Mouse (Mus musculus) ovary, postnatal 10 days (tissue): ENCODE results near the gene Ehd2.

ENCODE experiments used
- DNase-seq: peaks from one replicate; pipeline ENCODE4 v3.0.0; 2022; ENCODE audit warnings: low spot score

Ehd2 gene

DNA sequence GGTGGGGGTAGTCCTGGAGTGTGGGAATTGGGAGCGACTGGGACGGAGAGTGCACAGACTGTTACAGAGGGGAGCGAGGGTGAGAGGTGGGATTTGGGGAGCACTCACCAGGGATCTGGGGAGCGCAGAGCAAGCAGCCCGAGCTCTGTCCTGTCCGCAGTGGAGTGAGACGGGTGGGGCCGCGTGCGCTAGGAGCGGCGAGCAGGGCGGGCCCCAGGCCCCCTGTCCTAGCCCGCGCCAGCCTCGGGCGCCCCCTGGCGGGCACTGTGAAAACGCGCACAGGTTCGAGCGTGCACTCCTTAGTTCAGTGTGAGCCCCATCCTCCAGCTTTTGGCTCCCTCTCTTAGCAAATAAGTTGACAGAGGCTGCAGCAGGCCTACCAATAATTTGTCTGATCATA lies at the start of gene Ehd2:
Gene Ehd2, minus strand, starts transcription at position 256 of the 400 bp plus-strand sequence.
- peak; percentile 79 for DNase-seq

DNA sequence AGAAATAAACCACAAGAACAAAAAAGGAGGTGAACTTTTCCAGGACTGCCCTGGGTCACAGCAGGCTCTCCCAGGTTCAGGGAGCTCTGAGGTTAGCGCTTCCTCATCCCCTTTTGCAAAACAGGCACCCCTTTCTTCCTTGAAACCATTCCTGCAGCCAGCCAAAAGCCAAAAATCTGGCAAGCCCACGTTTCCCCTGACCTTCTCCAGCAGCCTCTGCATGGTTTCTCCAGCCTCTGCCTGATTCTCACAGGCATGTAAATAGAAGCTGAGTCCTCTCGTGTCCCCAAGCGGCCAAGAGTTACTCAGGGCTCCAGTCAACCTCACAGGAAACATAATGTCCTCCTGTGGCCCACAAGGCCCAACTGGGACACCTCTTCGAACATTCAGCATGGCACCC lies 48.0 kb upstream of the Ehd2 start:
- DNase-seq, result no peak

GRCm38 (mm10) chr7:16014521-16015175 lies 47.3 kb upstream of the Ehd2 start:
- no peak for DNase-seq

DNA sequence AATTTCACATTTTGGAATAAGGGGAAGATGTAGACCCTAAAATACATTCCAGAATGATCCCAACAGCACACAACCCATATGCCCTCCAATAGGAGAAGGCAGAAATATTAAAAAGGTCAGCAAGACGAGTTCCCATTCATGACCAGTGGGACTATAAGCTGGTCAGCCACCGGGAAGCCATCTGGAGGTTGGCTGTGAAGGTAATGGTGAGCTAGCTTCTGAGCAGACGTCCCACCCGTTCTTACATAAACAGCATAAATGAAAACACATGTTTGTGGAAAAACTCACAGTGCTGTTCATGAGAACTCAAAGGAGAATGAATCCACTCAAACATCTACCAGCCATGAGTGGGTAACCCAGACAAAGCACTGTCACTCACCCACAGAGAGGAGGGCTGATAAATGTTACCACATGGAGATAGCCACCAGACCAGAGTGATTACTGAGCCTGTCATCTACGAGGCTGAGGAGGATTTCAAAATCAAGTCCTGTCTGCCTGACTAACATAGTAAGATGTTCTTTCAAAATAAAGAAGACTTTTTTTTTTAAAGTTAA lies 46.4 kb upstream of the Ehd2 start:
- DNase-seq, result no peak

GRCm38 (mm10) chr7:16012576-16013263 lies 45.4 kb upstream of the Ehd2 start:
- no peak for DNase-seq

GRCm38 (mm10) chr7:16011418-16012085 lies 44.2 kb upstream of the Ehd2 start:
- no peak for DNase-seq

DNA sequence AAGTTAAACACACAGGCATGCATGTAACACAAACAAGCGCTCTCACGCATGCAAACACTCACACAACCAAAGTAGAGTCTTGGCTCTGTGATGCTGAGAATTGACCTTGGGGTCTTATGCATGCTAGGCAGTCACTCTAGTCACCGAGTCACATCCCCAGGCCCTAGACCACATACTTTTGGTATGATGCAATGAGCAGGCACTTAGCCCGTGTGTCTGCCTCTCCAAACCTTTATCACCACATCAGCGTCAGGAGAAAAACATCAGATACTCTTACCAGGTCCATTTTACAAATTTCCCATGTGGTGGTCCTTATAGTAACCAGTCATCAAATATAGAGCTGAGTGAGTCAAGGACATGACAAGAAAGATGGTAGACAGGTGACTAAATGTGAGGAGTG lies 43.3 kb upstream of the Ehd2 start:
- DNase-seq, result no peak

GRCm38 (mm10) chr7:16009636-16010035 lies 42.3 kb upstream of the Ehd2 start:
- DNase-seq, result no peak

DNA sequence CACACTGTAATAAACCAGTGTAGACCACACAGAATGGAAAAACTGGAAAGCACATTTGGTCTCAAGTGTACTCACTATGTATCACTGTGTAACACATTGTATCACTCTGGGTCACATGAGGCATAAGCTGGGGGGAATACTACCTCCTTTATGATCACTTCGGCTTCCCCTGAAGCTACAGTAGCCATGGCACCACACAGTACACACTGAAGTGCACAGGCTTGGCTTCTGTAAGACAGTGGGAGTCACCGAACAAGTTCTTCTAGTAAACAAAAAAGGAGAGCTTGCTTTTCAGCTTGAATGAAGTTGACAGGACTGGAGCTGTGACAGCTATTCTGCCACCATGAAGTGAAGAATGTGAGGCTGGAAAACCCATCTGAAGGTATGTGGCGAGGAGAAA lies 37.7 kb upstream of the Ehd2 start:
- DNase-seq, result no peak

DNA sequence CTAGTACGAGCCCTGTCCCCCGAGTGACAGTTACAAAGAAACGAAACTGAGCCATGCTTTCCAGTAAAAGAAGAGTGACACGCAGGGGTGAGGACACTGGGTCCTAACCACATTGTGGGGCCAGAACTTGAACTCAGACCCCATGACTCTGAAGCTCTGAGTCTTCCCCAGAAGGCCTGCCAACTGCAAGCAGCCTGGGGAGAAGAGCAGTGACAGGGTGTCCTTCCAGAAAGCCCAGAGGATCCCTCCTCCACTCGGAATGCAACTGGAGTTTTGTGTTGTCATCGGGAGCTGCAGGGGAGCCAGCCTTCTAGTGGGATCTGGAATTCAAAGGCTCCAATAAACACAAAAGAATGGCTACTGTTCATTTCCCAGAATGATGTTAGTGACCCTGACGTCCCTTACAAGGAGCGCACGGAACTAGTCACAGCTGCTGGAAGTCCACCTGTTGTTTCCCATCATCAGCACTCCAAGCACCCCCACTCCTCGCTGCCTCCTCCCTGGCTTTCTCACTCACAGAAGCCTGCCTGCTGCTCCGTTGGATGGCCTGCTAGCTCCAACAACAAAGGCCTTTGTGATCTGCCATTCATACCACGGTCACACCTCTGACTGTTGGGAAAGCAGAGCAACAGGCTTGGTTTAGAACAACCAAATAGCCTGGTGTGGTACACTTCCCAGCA lies 37.0 kb upstream of the Ehd2 start:
- no peak for DNase-seq

DNA sequence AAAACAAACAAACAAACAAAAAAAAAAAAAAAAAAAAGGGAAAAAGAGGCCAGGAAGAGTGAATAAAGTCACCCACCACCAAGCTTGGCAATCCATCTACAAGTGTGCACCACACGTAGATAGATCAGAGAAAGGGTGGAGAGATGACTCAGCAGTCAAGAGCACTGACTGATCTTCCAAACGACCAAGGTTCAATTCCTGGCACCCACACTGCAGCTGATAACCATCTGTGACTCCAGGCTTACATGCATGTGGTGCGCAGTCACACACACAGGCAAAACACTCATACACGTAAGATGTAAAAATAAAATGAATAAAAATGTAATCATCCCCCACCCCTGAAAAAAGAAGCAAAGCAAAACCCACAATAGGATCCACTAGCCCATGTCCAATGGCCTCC lies 35.7 kb upstream of the Ehd2 start:
- DNase-seq, result no peak

DNA sequence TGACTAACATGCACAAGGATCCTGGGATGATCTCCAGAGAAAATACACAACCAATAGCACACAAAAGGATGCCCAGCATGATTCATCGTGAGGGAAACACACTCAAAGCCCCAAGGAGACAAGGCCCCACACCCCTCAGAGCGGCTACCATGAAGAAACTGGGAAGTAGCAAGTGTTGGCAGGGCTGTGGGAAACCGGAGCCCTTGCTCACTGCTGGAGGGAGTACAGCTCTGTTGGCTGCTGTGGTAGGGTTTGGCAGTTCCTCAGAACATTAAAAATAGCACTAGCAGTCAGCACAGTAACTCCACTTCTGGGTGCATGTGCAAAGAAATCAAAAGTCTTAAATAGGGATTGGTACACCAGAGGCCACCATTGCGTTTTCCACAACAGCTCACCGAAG lies 34.8 kb upstream of the Ehd2 start:
- no peak for DNase-seq

- DNase-seq, result no peak
These were observed 34.3 kb upstream of the Ehd2 start for GRCm38 (mm10) chr7:16001691-16002090.

GRCm38 (mm10) chr7:15993789-15994188 lies 26.4 kb upstream of the Ehd2 start:
- DNase-seq, result no peak

- DNase-seq, result no peak
These were observed 25.8 kb upstream of the Ehd2 start for GRCm38 (mm10) chr7:15993152-15993551.

- DNase-seq, result no peak
These were observed 24.4 kb upstream of the Ehd2 start for GRCm38 (mm10) chr7:15991764-15992163.

DNA sequence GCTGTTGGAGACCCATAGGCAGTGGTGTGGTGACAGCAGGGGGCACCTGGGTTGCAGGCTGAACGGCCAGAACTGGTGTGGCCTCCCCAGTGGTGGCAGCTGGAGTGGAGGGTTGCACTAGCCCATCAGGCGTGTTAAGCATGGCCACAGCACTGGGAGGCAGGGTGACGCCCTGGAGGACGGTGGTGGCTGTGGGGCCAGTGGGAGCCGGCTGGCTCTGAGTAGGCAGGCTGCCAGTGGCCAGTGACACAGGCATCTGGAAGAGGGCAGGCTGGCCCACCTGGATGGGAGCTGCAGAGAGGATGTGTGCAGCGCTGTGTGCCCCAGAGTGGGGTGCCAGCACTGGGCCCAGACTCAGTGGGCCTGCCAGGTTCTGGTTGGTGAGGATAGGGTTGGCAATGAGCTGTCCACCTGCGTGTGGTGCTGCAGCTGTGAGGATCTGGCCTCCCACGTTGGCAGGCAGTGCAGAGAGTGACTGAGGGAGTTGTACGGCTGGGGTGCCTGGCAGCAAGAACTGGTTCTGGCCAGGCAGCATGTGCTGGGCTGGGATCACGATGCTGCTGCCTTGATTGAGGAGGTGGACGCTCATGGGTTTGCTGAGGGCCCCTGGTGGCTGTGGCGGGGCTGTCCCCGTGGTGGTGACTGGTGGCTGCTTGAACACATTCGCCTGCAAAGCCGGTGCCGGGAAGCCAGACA lies 20.4 kb upstream of the Ehd2 start:
- no peak for DNase-seq

DNA sequence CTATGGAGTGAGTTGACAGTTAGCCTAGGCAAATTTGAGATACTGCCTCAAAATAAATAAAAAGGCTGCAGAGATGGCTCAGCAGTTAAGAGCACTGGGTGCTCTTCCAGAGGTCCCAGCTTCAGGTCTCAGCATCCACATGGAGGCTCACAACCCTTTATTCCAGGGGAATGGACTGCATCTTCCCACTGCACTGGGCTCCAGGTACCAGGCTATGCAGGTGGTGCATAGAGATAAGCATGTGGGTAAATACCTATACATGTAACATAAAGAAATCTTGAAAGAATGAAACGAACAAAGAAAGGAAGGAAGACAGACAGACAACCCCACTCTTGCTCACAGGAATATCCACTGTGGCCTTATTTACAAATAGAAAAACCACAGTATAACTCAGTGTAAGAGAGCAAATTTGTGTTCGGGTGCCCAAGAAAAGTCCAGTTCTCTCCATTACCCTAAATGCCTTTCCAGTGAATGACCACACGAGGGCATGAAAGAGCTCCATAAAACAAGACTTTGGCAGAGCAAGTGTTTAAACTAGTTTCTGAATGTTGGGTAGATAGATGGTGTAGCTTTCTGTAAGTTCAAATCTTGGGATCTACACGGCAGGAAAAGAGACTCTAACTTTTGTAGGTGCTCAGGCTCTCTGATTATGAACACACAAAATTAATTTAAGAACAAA lies 15.5 kb upstream of the Ehd2 start:
- no peak for DNase-seq

GRCm38 (mm10) chr7:15981538-15981937 lies 14.2 kb upstream of the Ehd2 start:
- DNase-seq, result no peak

GRCm38 (mm10) chr7:15980246-15980645 lies 12.9 kb upstream of the Ehd2 start:
- DNase-seq, result no peak

DNA sequence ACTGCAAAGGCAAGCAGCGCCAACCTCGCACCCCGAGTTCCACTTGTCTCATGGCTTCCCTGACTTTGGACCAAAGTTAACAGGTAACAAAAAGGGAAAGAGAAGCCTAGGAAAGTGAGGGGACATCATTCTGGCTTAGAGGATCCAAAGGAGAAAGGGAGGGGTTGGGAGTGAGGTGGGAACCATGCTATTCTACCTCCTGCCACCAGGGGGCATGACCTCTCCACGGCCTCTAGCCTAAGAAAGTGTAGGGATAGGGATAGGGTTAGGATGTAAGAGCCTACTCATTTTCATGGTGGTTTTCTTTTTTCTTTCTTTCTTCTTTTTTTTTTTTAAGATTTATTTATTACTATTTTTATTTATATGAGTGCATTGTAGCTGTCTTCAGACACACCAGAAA lies 8.5 kb upstream of the Ehd2 start:
- no peak for DNase-seq
